Mouse (Mus musculus) spleen, adult 2 months (tissue): ENCODE data around the gene Stx1b. TPM values are rescaled to one million over a fixed set of nuclear protein-coding genes. Genes with fewer than 3 reads are reported as not detected.

Source experiments
- DNase-seq, 2 experiments: peaks; one replicate each; pipeline versions ENCODE4 v3.0.0 to v3.0.0-alpha.2; 2012 to 2021; ENCODE audit warnings: low spot score in 2 of 2, low read depth in 1 of 2
- H3K27ac ChIP-seq: fragments of 200-500 bp; 2 replicates; pipeline ENCODE4 v1.5.1; 2012; ENCODE audit warnings: low read length, inconsistent platforms; ENCODE audit not compliant: insufficient read depth
- H3K27me3 ChIP-seq: fragments of 200-500 bp; 2 replicates; pipeline ENCODE4 v1.6.1; 2012; ENCODE audit warnings: mild to moderate bottlenecking, moderate library complexity, low read length, inconsistent platforms; ENCODE audit not compliant: control insufficient read depth, insufficient read depth
- H3K36me3 ChIP-seq: fragments of 200-500 bp; 2 replicates; pipeline ENCODE4 v1.6.1; 2012; ENCODE audit warnings: mild to moderate bottlenecking, low read length, inconsistent platforms; ENCODE audit not compliant: control insufficient read depth, insufficient read depth
- H3K4me1 ChIP-seq: fragments of 200-500 bp; 2 replicates; pipeline ENCODE4 v1.6.1; 2011; ENCODE audit warnings: inconsistent platforms; ENCODE audit not compliant: control insufficient read depth, insufficient read depth, insufficient read length
- H3K4me3 ChIP-seq: fragments of 200-500 bp; 2 replicates; pipeline ENCODE4 v1.5.1; 2011; ENCODE audit warnings: mild to moderate bottlenecking, inconsistent platforms; ENCODE audit not compliant: insufficient read depth, insufficient read length; ENCODE audit errors: extremely low read depth
- CTCF ChIP-seq: fragments of 200-500 bp; IDR thresholded peaks from 2 replicates; pipeline ENCODE4 v1.5.1; 2011; ENCODE audit warnings: mild to moderate bottlenecking, inconsistent platforms; ENCODE audit not compliant: insufficient read depth, insufficient read length, insufficient replicate concordance; ENCODE audit errors: extremely low read depth
- POLR2A ChIP-seq: fragments of 200-500 bp; IDR thresholded peaks from 2 replicates; pipeline ENCODE4 v1.6.1; 2011; ENCODE audit warnings: low read depth, low read length, inconsistent platforms
- WGBS: fragments of 180-500 bp; shearing (Covaris S2); methylation state at CpG from one replicate; pipeline ENCODE4 v1.1.7; 2018; 5-methylcytosine and 5-hydroxymethylcytosine counted together
- polyA plus RNA-seq: library from polyadenylated mRNA; depleted of rRNA; stranded (reverse); fragments of >200 nt; gene quantifications from 2 replicates; pipeline ENCODE4 v1.2.3, GENCODE M21; 2012

The Stx1b gene
- polyA plus RNA-seq, 1 experiment = 1.4 TPM

GRCm38 (mm10) chr7:127837473-127837872, 13.1 kb upstream of the Stx1b start:
- Histone ChIP-seq H3K27ac (no peak overlapping the region), H3K4me3 (no peak overlapping the region), H3K27me3 (no peaks in the 10 kb centered on the region), H3K4me1 (peaks cover 4% of the 10 kb centered on the region; the same call in 1 of the 2 replicates), H3K36me3 (no peaks in the 10 kb centered on the region)
- 91% methylated on average over 5 of the region's 5 CpGs for WGBS
- DNase-seq = no peak
- TF ChIP-seq POLR2A = no peak
- no peak for TF ChIP-seq CTCF

- Histone ChIP-seq H3K27ac (no peak overlapping the region), H3K4me3 (no peak overlapping the region), H3K36me3 (no peaks in the 10 kb centered on the region), H3K4me1 (no peaks in the 10 kb centered on the region), H3K27me3 (no peaks in the 10 kb centered on the region)
- 91% methylated on average over 2 of the region's 2 CpGs for WGBS
- no peak for TF ChIP-seq POLR2A
- TF ChIP-seq CTCF = no peak
- DNase-seq = no peak
Observed at GRCm38 (mm10) chr7:127835550-127835949, 11.2 kb upstream of the Stx1b start.

GRCm38 (mm10) chr7:127823236-127824171, 845 bp downstream of the Stx1b start:
- no peak overlapping the region for H3K27ac ChIP-seq
- WGBS = 82% methylated on average over 11 of the region's 11 CpGs
- 0 out of 2 replicates have a peak, but pooled peaks cover 3% of the 10 kb centered on the region for H3K27me3 ChIP-seq
- DNase-seq = no peak
- no peaks in the 10 kb centered on the region for H3K4me1 ChIP-seq
- H3K4me3 ChIP-seq = no peak overlapping the region
- TF ChIP-seq CTCF = no peak
- TF ChIP-seq POLR2A = no peak
- no peaks in the 10 kb centered on the region for H3K36me3 ChIP-seq

- TF ChIP-seq CTCF (no peak), POLR2A (no peak)
- 0 out of 2 replicates have a peak, but pooled peaks cover 3% of the 10 kb centered on the region for H3K27me3 ChIP-seq
- no peak overlapping the region for H3K4me3 ChIP-seq
- H3K4me1 ChIP-seq = no peaks in the 10 kb centered on the region
- no peak overlapping the region for H3K27ac ChIP-seq
- WGBS = 76% methylated on average over 3 of the region's 3 CpGs
- no peaks in the 10 kb centered on the region for H3K36me3 ChIP-seq
- DNase-seq = no peak
Observed at GRCm38 (mm10) chr7:127822494-127822893, 1.9 kb downstream of the Stx1b start.

GRCm38 (mm10) chr7:127820836-127821509, 3.4 kb downstream of the Stx1b start:
- TF ChIP-seq POLR2A (no peak), CTCF (no peak)
- WGBS = 36% methylated on average over 13 of the region's 13 CpGs
- DNase-seq = no peak
- Histone ChIP-seq H3K27me3 (0 out of 2 replicates have a peak, but pooled peaks cover 3% of the 10 kb centered on the region), H3K4me1 (no peaks in the 10 kb centered on the region), H3K27ac (no peak overlapping the region), H3K4me3 (no peak overlapping the region), H3K36me3 (no peaks in the 10 kb centered on the region)

GRCm38 (mm10) chr7:127817776-127818175, 6.6 kb downstream of the Stx1b start:
- H3K36me3 ChIP-seq = no peaks in the 10 kb centered on the region
- no peak for DNase-seq
- no peaks in the 10 kb centered on the region for H3K27me3 ChIP-seq
- 88% methylated on average over 5 of the region's 5 CpGs for whole genome bisulfite sequencing
- no peaks in the 10 kb centered on the region for H3K4me1 ChIP-seq
- H3K4me3 ChIP-seq = no peak overlapping the region
- TF ChIP-seq CTCF (no peak), POLR2A (no peak)
- H3K27ac ChIP-seq = no peak overlapping the region

- Histone ChIP-seq H3K4me3 (no peak overlapping the region), H3K27me3 (no peaks in the 10 kb centered on the region), H3K27ac (no peak overlapping the region), H3K36me3 (no peaks in the 10 kb centered on the region), H3K4me1 (no peaks in the 10 kb centered on the region)
- TF ChIP-seq CTCF (no peak), POLR2A (no peak)
- 86% methylated on average over 7 of the region's 7 CpGs for WGBS
- DNase-seq = no peak
Observed at GRCm38 (mm10) chr7:127817053-127817452, 7.3 kb downstream of the Stx1b start.
